Mouse (Mus musculus) stomach, embryonic 16.5 days (tissue): ENCODE measurements at regions not wholly inside any gene's neighbourhood (a gene's known extent, or its start where the extent isn't known, plus 50 kb on each side); places are given as distances from the start of the nearest gene placed in this dataset.

Experiments
- ATAC-seq: fragments of 200-750 bp; cut with Nextera tagmentation; 2 replicates; pipeline ENCODE4 v1.8.0; 2017; ENCODE audit warnings: moderate number of reproducible peaks, moderate TSS enrichment; ENCODE audit not compliant: insufficient read depth, low FRiP score
- H3K27ac ChIP-seq: fragments of 300-500 bp; sonication (generic); 2 replicates; pipeline ENCODE4 v1.5.1; 2014; ENCODE audit warnings: low read length
- H3K27me3 ChIP-seq: fragments of 300-500 bp; sonication (generic); 2 replicates; pipeline ENCODE4 v1.6.1; 2014; ENCODE audit warnings: low read length, control low read depth, mixed read lengths; ENCODE audit not compliant: control insufficient read depth, insufficient read depth
- H3K36me3 ChIP-seq: fragments of 300-500 bp; sonication (generic); 2 replicates; pipeline ENCODE4 v1.6.1; 2014; ENCODE audit warnings: low read length; ENCODE audit not compliant: control insufficient read depth, insufficient read depth
- H3K4me1 ChIP-seq: fragments of 300-500 bp; sonication (generic); 2 replicates; pipeline ENCODE4 v1.6.1; 2014; ENCODE audit warnings: low read length, control low read depth, mixed read lengths; ENCODE audit not compliant: control insufficient read depth, insufficient read depth
- H3K4me2 ChIP-seq: fragments of 300-500 bp; sonication (generic); 2 replicates; pipeline ENCODE4 v1.6.1; 2014; ENCODE audit warnings: low read depth, low read length, mixed read lengths
- H3K4me3 ChIP-seq: fragments of 300-500 bp; sonication (generic); replicated peaks from 2 replicates; pipeline ENCODE4 v1.5.1; 2014; ENCODE audit warnings: mild to moderate bottlenecking, low read length
- H3K9ac ChIP-seq: fragments of 300-500 bp; sonication (generic); 2 replicates; pipeline ENCODE4 v1.6.1; 2014; ENCODE audit warnings: low read length
- H3K9me3 ChIP-seq: fragments of 300-500 bp; sonication (generic); replicated peaks from 2 replicates; pipeline ENCODE4 v1.6.1; 2016; ENCODE audit warnings: low read length, control low read depth; ENCODE audit not compliant: control insufficient read depth
- WGBS: fragments of 180-500 bp; shearing (Covaris S2); extraction: QIAGEN DNeasy Blood & Tissue Kit; methylation state at CpG from one replicate; pipeline ENCODE4 v1.1.7; 2014; 5-methylcytosine and 5-hydroxymethylcytosine counted together

GRCm38 (mm10) chr5:50343681-50344080, 284.9 kb upstream of the Adgra3 start:
- Histone ChIP-seq H3K4me3 (no peak overlapping the region), H3K4me1 (no peaks in the 10 kb centered on the region), H3K27ac (no peak overlapping the region), H3K36me3 (no peaks in the 10 kb centered on the region), H3K4me2 (no peak overlapping the region), H3K9me3 (no peaks in the 10 kb centered on the region), H3K27me3 (no peaks in the 10 kb centered on the region), H3K9ac (no peak overlapping the region)
- ATAC-seq, result no peak
- 61% methylated on average over 2 of the region's 2 CpGs for WGBS

GRCm38 (mm10) chr5:50309491-50309890, 250.7 kb upstream of the Adgra3 start:
- H3K4me3 ChIP-seq, result no peak overlapping the region
- H3K36me3 ChIP-seq, result no peaks in the 10 kb centered on the region
- ATAC-seq, result no peak
- H3K4me1 ChIP-seq, result no peaks in the 10 kb centered on the region
- no peak overlapping the region for H3K27ac ChIP-seq
- H3K27me3 ChIP-seq, result no peaks in the 10 kb centered on the region
- no peaks in the 10 kb centered on the region for H3K9me3 ChIP-seq
- WGBS, result 54% methylated on average over 1 of the region's 1 CpGs
- no peak overlapping the region for H3K4me2 ChIP-seq
- no peak overlapping the region for H3K9ac ChIP-seq

- Histone ChIP-seq H3K27ac (no peak overlapping the region), H3K27me3 (no peaks in the 10 kb centered on the region), H3K4me3 (no peak overlapping the region), H3K9ac (no peak overlapping the region), H3K4me1 (no peaks in the 10 kb centered on the region), H3K36me3 (no peaks in the 10 kb centered on the region), H3K9me3 (no peaks in the 10 kb centered on the region), H3K4me2 (no peak overlapping the region)
- 71% methylated on average over 1 of the region's 1 CpGs for WGBS
- ATAC-seq, result no peak
These were observed 245.2 kb upstream of the Adgra3 start for GRCm38 (mm10) chr5:50303859-50304480.

- no peaks in the 10 kb centered on the region for H3K27me3 ChIP-seq
- no peak overlapping the region for H3K4me2 ChIP-seq
- H3K27ac ChIP-seq, result no peak overlapping the region
- no peaks in the 10 kb centered on the region for H3K36me3 ChIP-seq
- no peak overlapping the region for H3K4me3 ChIP-seq
- ATAC-seq, result no peak
- no peaks in the 10 kb centered on the region for H3K9me3 ChIP-seq
- 58% methylated on average over 3 of the region's 3 CpGs for WGBS
- no peaks in the 10 kb centered on the region for H3K4me1 ChIP-seq
- no peak overlapping the region for H3K9ac ChIP-seq
These were observed 235.0 kb upstream of the Adgra3 start for GRCm38 (mm10) chr5:50293794-50294193.

GRCm38 (mm10) chr5:50290879-50291410, 232.1 kb upstream of the Adgra3 start:
- 65% methylated on average over 2 of the region's 2 CpGs for WGBS
- no peaks in the 10 kb centered on the region for H3K4me1 ChIP-seq

GRCm38 (mm10) chr5:50260417-50260816, 201.6 kb upstream of the Adgra3 start:
- Histone ChIP-seq H3K4me3 (no peak overlapping the region), H3K9ac (no peak overlapping the region), H3K4me1 (no peaks in the 10 kb centered on the region), H3K27me3 (no peaks in the 10 kb centered on the region), H3K4me2 (no peak overlapping the region), H3K27ac (no peak overlapping the region), H3K9me3 (no peaks in the 10 kb centered on the region), H3K36me3 (no peaks in the 10 kb centered on the region)
- whole genome bisulfite sequencing, result 69% methylated on average over 2 of the region's 2 CpGs
- no peak for ATAC-seq

More at GRCm38 (mm10) chr5:50290879-50291410, 232.1 kb upstream of the Adgra3 start:
- no peaks in the 10 kb centered on the region for H3K9me3 ChIP-seq
- H3K36me3 ChIP-seq, result no peaks in the 10 kb centered on the region
- no peak overlapping the region for H3K4me3 ChIP-seq
- peak; percentile 88 for ATAC-seq
- no peak overlapping the region for H3K27ac ChIP-seq
- no peaks in the 10 kb centered on the region for H3K27me3 ChIP-seq
- no peak overlapping the region for H3K4me2 ChIP-seq
- H3K9ac ChIP-seq, result no peak overlapping the region

GRCm38 (mm10) chr5:50258017-50258416, 199.2 kb upstream of the Adgra3 start:
- ATAC-seq, result no peak
- no peak overlapping the region for H3K4me2 ChIP-seq
- no peak overlapping the region for H3K27ac ChIP-seq
- H3K9ac ChIP-seq, result no peak overlapping the region
- H3K4me3 ChIP-seq, result no peak overlapping the region
- H3K9me3 ChIP-seq, result no peaks in the 10 kb centered on the region
- H3K36me3 ChIP-seq, result no peaks in the 10 kb centered on the region
- no peaks in the 10 kb centered on the region for H3K27me3 ChIP-seq
- H3K4me1 ChIP-seq, result no peaks in the 10 kb centered on the region
- WGBS, result 78% methylated on average over 1 of the region's 1 CpGs

GRCm38 (mm10) chr5:50234111-50234510, 175.3 kb upstream of the Adgra3 start:
- Histone ChIP-seq H3K4me2 (no peak overlapping the region), H3K27ac (no peak overlapping the region), H3K4me1 (no peaks in the 10 kb centered on the region), H3K4me3 (no peak overlapping the region), H3K36me3 (no peaks in the 10 kb centered on the region), H3K9ac (no peak overlapping the region), H3K9me3 (no peaks in the 10 kb centered on the region), H3K27me3 (no peaks in the 10 kb centered on the region)
- 88% methylated on average over 2 of the region's 2 CpGs for WGBS
- no peak for ATAC-seq

- 36% methylated on average over 4 of the region's 4 CpGs for WGBS
These were observed 158.2 kb upstream of the Adgra3 start for GRCm38 (mm10) chr5:50216956-50217355.

More at GRCm38 (mm10) chr5:50216956-50217355, 158.2 kb upstream of the Adgra3 start:
- Histone ChIP-seq H3K27ac (no peak overlapping the region), H3K9me3 (no peaks in the 10 kb centered on the region), H3K9ac (no peak overlapping the region), H3K27me3 (no peaks in the 10 kb centered on the region), H3K4me1 (0 out of 2 replicates have a peak, but pooled peaks cover 2% of the 10 kb centered on the region), H3K4me2 (no peak overlapping the region), H3K36me3 (no peaks in the 10 kb centered on the region), H3K4me3 (no peak overlapping the region)
- ATAC-seq, result peak; percentile 64
